Mouse (Mus musculus): ENCODE measurements around the gene Slc9a9.

- no peak for TF ChIP-seq CTCF (IDR thresholded peaks at IDR 0.05; ENCODE audit: control insufficient read depth, insufficient read depth, insufficient replicate concordance, low read depth, low read length)
- TF ChIP-seq POLR2A (IDR thresholded peaks at IDR 0.05; ENCODE audit: control insufficient read depth, low read depth, low read length): no peak
These were observed 350.5 kb downstream of the Slc9a9 start for GRCm38 (mm10) chr9:95020136-95020706.
